Mouse (Mus musculus) G1E (cell line): Measurements from ENCODE around the gene Fxyd1.

Source experiments
- CTCF ChIP-seq: IDR thresholded peaks from 2 replicates; pipeline ENCODE4 v1.5.1; 2012; ENCODE audit warnings: low read depth, low read length, inconsistent platforms, mixed read lengths
- GATA1 ChIP-seq: IDR thresholded peaks from 2 replicates; pipeline ENCODE4 v1.6.1; 2012; ENCODE audit warnings: borderline replicate concordance, low read length, inconsistent platforms, mixed read lengths
- GATA2 ChIP-seq: IDR thresholded peaks from 2 replicates; pipeline ENCODE4 v1.6.1; 2012; ENCODE audit warnings: low read depth, low read length, inconsistent platforms, borderline replicate concordance
- TAL1 ChIP-seq: conservative IDR thresholded peaks from 2 replicates; pipeline ENCODE4 v1.6.1; 2012; ENCODE audit warnings: low read depth, low read length, inconsistent platforms, mixed read lengths

DNA sequence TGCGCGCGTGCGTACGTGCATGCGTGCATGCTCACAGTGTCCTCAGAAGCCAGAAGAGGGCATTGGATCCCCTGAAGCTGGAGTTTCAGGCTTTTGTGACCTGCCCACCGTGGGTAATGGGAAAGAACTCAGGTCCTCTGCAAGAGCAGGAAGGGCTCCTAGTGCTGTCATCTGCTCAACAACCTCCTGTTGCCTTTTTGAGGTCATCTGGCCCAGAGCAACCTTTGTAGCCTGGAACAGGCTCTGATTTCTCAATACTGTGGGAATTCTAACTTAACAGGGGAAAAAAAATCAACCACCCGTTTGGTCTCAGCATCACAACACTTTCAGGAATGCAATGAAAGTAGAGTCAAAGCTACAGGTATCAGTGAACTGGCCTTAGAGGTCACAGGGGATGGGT lies 22.7 kb upstream of the Fxyd1 start:
- TF ChIP-seq TAL1 (no peak), CTCF (no peak), GATA2 (no peak), GATA1 (no peak)
